Mouse (Mus musculus) CD4-positive, CD25-positive, alpha-beta regulatory T cell, adult 2 months (primary cell): ENCODE data around the gene Dyrk4.
A peak's percentile ranks its signal among the peaks of the same experiment; 100 is the strongest.

ENCODE experiments used
- DNase-seq: peaks from one replicate; pipeline ENCODE4 v3.0.0-alpha.2; 2012; ENCODE audit warnings: low read depth, low spot score

Gene Dyrk4

DNA sequence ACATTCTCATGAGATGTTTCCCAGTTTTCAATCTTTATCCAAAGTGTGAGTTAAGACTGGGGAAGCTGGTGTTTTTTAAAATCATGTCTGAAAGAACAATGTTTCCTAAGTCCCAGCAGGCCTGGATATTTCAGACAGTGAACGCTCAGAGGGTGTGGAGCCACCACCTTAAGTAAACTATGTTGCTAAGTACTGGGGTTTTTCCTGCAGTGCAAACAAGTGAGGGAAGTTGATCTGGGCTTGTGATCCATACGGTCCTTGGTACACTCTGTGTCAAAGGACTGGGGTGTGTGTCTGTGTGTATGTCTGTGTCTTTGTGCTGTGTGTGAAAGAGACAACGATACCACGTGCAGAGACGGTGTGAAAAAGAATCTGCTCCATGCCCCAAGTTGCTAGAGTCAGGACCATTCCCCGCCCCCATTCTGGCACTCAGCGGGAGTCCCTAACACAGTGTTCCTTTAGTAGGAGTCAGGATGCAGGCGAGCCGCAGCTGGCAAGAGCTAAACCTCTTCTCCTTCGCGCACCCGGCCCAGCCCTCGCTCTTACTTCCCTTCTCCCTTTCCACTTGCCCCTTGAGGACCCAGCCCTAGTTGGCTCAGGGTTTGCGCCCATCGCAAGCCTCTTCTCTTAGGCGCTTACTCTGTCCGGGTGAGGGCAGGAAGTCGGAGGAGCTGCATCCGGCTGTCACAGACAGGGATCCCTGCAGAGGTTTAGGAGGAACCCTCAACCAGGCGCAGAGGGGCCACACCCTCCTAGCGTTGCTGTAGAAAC, at the start of gene Dyrk4:
TSS of gene Dyrk4 (minus strand) at position 729 of the 771 bp plus-strand sequence.
- DNase-seq: peak; percentile 24

DNA sequence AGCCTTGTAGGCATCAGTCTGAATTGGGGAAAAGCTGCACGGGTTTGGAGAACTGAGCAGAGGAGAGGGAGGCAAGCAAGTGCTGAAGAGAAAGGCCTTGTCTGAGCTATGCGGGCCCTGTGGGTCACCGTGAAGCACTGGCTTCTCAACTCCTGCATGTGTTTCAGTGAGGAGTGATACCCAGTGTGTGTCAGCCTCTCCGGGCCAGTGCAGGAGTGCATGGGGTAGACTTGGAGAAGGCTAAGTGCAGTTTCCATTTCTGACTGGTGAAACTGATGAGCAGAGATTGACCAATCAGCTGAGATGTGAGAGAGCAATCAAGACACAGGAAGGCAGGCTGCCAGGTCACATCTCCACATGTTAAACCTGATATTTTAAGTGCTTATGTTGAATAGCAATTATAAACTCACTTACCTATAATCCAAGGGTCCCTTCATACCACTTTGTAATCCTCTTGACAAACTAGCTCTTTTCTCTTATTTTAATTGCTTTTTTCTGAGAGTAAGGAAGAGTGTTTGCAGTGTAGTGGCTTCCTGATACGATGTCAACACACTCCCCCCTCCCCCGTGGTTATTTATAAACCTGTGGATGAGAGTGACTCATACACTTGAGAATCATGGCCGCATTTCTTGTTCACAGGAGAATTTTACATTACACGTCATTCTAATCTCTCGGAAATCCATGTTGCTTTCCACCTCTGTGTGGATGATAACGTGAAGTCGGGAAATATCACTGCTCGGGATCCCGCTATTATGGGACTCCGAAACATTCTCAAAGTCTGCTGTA, 44.8 kb upstream of the Dyrk4 start:
- DNase-seq: no peak

- DNase-seq: no peak
These were observed 41.8 kb upstream of the Dyrk4 start for GRCm38 (mm10) chr6:126963426-126963825.

- DNase-seq: no peak
These were observed 41.1 kb upstream of the Dyrk4 start for GRCm38 (mm10) chr6:126962709-126963108.

- no peak for DNase-seq
These were observed 39.9 kb upstream of the Dyrk4 start for GRCm38 (mm10) chr6:126961371-126962018.

- DNase-seq: peak; percentile 87
These were observed 34.1 kb upstream of the Dyrk4 start for GRCm38 (mm10) chr6:126955734-126956133.

DNA sequence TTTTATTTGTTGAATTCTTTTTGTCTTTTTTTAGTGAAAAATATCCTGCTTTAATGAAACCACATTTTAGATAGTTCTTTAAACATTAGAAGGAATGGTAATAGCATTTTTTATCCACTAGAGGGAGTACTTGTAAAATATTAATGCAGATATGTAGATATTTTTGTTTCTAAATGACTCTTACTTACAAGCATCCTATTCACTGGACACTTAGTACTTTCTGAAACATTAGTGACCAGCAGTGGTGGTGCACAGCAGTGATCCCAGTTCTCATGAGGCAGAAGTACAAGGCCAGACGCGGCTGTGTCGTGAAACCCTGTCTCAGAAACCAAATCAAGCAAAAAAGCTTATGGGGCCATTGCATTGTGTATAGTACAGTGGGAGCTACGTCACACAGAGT, 26.7 kb upstream of the Dyrk4 start:
- DNase-seq: peak; percentile 19

DNA sequence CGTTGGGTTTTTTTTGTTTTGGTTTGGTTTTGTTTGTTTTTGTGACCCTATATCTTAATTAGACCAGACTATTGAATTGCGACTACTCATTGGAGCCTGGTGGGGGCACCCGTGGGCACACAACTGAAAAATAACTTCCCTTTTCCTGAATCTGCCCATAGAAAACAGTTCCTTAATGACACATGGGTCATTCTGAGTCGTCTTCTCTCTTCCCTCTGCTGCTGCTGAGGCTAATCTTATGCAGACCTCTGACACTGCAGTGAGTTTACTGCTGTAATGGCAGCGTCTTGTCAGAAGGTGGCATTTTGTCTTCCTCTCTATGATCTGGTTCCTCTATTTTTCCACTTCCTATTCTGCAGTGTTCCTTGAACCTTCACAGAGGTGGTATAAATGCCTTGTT, 18.8 kb upstream of the Dyrk4 start:
- peak; percentile 51 for DNase-seq

- peak; percentile 98 for DNase-seq
These were observed 18.0 kb upstream of the Dyrk4 start, which contains the start of the genes Rad51ap1 and D6Wsu163e for GRCm38 (mm10) chr6:126939487-126940171. Rad51ap1 (minus strand) TSS chr6:126939587. D6Wsu163e (plus strand) TSS chr6:126939962.

GRCm38 (mm10) chr6:126938853-126939486, 17.3 kb upstream of the Dyrk4 start:
- no peak for DNase-seq

- DNase-seq: peak; percentile 40
These were observed 16.4 kb upstream of the Dyrk4 start for GRCm38 (mm10) chr6:126938047-126938446.

DNA sequence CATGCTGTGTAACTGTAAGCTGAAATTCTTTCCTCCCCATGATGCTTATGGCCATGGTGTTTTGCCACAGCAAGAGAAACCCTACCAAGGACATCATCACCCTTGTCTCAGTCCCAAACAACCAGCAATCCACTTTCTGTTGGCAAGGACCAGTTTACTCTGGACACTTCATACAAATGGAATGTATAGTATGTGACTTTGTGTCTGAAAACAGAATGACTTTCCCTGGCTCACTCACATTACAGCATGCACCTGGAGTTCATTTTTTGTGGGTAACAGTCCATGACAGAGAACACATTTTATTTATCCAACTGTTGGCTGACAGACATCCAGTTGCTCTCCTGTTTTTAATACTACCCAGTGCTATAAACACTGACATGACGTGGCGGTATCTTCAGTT, 11.3 kb upstream of the Dyrk4 start:
- no peak for DNase-seq

GRCm38 (mm10) chr6:126914928-126915327, 6.7 kb downstream of the Dyrk4 start:
- no peak for DNase-seq

DNA sequence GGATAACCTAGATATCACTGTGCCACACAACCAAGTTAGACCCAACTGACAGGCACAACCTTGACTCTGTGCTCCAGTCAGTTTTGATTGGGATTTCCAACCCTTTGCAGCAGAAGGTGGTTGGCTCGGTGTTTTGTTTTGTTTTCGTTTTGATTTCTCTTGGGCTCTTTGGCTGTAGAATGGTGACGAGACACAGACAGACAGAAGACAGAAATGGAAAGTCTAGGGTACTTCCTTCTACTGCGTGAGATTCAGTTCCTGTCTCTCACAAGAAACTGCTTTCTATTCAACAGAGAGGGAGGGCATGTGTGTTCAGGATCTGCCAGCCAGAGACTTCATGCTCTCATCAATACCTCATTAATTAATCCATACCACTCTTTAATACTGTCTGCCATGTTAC, 10.9 kb downstream of the Dyrk4 start:
- peak; percentile 37 for DNase-seq

DNA sequence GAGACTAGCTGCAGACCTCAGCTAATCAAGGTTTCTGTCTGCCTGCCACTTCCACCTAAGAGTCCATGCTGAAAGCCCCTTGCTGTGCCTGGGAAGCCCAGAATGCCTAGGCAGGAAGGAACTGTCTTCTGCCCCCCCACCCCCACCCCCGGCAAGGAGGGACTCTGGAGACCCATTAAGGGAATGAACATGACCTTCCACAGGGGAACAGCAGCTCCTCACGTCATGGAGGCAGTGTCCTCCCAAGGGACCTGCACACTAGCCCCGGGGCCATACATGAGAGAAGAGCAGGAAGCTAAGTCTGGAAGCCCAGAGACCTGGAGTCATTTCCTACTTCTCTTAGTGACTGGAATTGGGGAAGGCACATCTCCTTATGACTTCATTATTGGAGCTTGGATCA, 13.8 kb downstream of the Dyrk4 start:
- no peak for DNase-seq

- no peak for DNase-seq
These were observed 14.3 kb downstream of the Dyrk4 start for GRCm38 (mm10) chr6:126907378-126907777.

GRCm38 (mm10) chr6:126877118-126877517, 44.5 kb downstream of the Dyrk4 start:
- DNase-seq: no peak

- peak; percentile 44 for DNase-seq
These were observed 68.8 kb downstream of the Dyrk4 start, which contains the start of gene Akap3 for GRCm38 (mm10) chr6:126852881-126853280. Akap3 (plus strand) TSS chr6:126853098.

GRCm38 (mm10) chr6:126848712-126849704, 72.6 kb downstream of the Dyrk4 start, which contains the start of gene Ndufa9:
Ndufa9 (minus strand) TSS chr6:126849136.
- DNase-seq: peak; percentile 96

DNA sequence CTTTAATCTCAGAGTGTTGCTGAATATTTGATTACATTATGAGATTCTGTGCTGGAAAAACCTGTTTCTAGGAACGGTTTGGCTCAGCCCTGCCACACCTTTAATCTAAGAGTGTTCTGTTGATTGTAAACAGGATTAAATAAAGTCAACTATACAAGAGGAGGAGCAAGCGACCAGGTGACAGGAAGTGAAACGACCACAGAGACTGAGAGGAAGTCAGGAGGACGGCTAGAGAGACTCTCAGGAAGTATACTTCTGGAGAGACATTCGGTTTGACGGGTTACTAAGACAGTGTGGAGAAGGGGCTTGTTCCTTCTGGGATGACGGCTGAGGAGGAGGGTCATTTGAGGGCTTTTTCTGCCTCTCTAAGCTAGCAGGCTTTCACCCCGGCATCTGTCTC, 85.0 kb downstream of the Dyrk4 start:
- DNase-seq: peak; percentile 18
